Comparison of ENCODE assay signal across 17 mouse cellular contexts in genomic region chr1:60623440-60624016, GRCm38 (mm10). TPM values are rescaled to one million over a fixed set of nuclear protein-coding genes. Genes with fewer than 3 reads are reported as not detected.
A peak's percentile ranks its signal among the peaks of the same experiment; 100 is the strongest.
DNase-seq lines count a peak whose midpoint lies in the region; ATAC-seq and TF ChIP-seq lines count a peak whose summit lies in the region.
"Had no signal": no experiment of that assay in that cellular context is flagged by ENCODE, and none has a peak within 500 bp of the region (broad histone marks: within the 10 kb centered on the region; RNA-seq: fewer than 3 reads in every experiment).

No protein-coding gene starts in this region.

- no peak for ATAC-seq in liver, postnatal 0 days
- no peak for ATAC-seq in liver, embryonic 12.5 days
- ATAC-seq: forebrain, embryonic 15.5 days; hindbrain, embryonic 16.5 days had no signal

- no peak overlapping the region for H3K4me2 ChIP-seq in liver, postnatal 0 days (ENCODE audit: low read depth, low read length)
- H3K4me2 ChIP-seq in liver, embryonic 12.5 days, result no peak overlapping the region
- H3K4me2 ChIP-seq: embryonic facial prominence, embryonic 12.5 days; forebrain, embryonic 15.5 days; heart, embryonic 13.5 days; hindbrain, embryonic 12.5 days had no signal

- H3K9ac ChIP-seq in liver, postnatal 0 days (replicated peaks), result no peak overlapping the region
- H3K9ac ChIP-seq in liver, embryonic 12.5 days, result no peak overlapping the region
- H3K9ac ChIP-seq: embryonic facial prominence, embryonic 12.5 days; forebrain, embryonic 15.5 days; heart, embryonic 13.5 days; hindbrain, embryonic 12.5 days had no signal

- TF ChIP-seq EP300 in liver, postnatal 0 days (IDR thresholded peaks at IDR 0.05; ENCODE audit: low read depth), result peak; percentile 57

- no peak overlapping the region for H3K27ac ChIP-seq in kidney, adult 2 months (ENCODE audit: insufficient read depth, low read depth, low read length)
- no peak overlapping the region for H3K27ac ChIP-seq in liver, postnatal 0 days (ENCODE audit: low read depth)
- no peak overlapping the region for H3K27ac ChIP-seq in liver, embryonic 12.5 days
- H3K27ac ChIP-seq: embryonic facial prominence, embryonic 12.5 days; forebrain, embryonic 15.5 days; heart, embryonic 13.5 days; hindbrain, embryonic 12.5 days had no signal

- no peaks in the 10 kb centered on the region for H3K36me3 ChIP-seq in kidney, adult 2 months (ENCODE audit: control insufficient read depth, insufficient read depth, low read length)
- H3K36me3 ChIP-seq in liver, postnatal 0 days (replicated peaks; ENCODE audit: insufficient read depth, low read length), result no peaks in the 10 kb centered on the region
- H3K36me3 ChIP-seq in liver, embryonic 12.5 days, result no peaks in the 10 kb centered on the region
- H3K36me3 ChIP-seq: embryonic facial prominence, embryonic 12.5 days; forebrain, embryonic 15.5 days; heart, embryonic 13.5 days; hindbrain, embryonic 12.5 days had no signal

- 83% methylated on average over 3 of the region's 3 CpGs for WGBS in kidney, adult 2 months
- WGBS in liver, postnatal 0 days (ENCODE audit: insufficient replicate concordance), result 72% methylated on average over 3 of the region's 3 CpGs
- WGBS in liver, embryonic 12.5 days (ENCODE audit: insufficient replicate concordance), result 60% methylated on average over 3 of the region's 3 CpGs

- DNase-seq in kidney, adult 2 months, result peak; percentile 59
- DNase-seq in kidney, adult 18-20 months, result no peak
- DNase-seq in liver, postnatal 0 days, result no peak
- DNase-seq in ovary, adult 18-20 months (ENCODE audit: low spot score), result peak; percentile 31
- no peak for DNase-seq in ovary, postnatal 36 days (ENCODE audit: low spot score)
- no peak for DNase-seq in gastrocnemius, postnatal 36 days
- DNase-seq: adrenal gland, postnatal 10 days; cerebellum, adult 11-12 months; cerebellum, adult 9-10 months; cerebellum, postnatal 25 days; heart, postnatal 36 days had no signal

- intact Hi-C loops in gastrocnemius, postnatal 36 days (cut with DNase I), result no loop called here

- no peaks in the 10 kb centered on the region for H3K9me3 ChIP-seq in liver, postnatal 0 days (ENCODE audit: low read length)
- H3K9me3 ChIP-seq in liver, embryonic 12.5 days (replicated peaks), result no peaks in the 10 kb centered on the region
- H3K9me3 ChIP-seq: embryonic facial prominence, embryonic 12.5 days; forebrain, embryonic 15.5 days; heart, embryonic 13.5 days; hindbrain, embryonic 12.5 days had no signal

- no peak overlapping the region for H3K4me3 ChIP-seq in kidney, adult 2 months (ENCODE audit: insufficient read depth, low read depth, low read length)
- no peak overlapping the region for H3K4me3 ChIP-seq in liver, postnatal 0 days (ENCODE audit: low read depth, low read length)
- H3K4me3 ChIP-seq in liver, embryonic 12.5 days, result no peak overlapping the region
- H3K4me3 ChIP-seq: embryonic facial prominence, embryonic 12.5 days; forebrain, embryonic 15.5 days; heart, embryonic 13.5 days; hindbrain, embryonic 12.5 days had no signal

- H3K27me3 ChIP-seq in kidney, adult 2 months (replicated peaks; ENCODE audit: control insufficient read depth, insufficient read depth, low read length), result no peaks in the 10 kb centered on the region
- no peaks in the 10 kb centered on the region for H3K27me3 ChIP-seq in liver, postnatal 0 days (ENCODE audit: insufficient read depth, low read length)
- no peaks in the 10 kb centered on the region for H3K27me3 ChIP-seq in liver, embryonic 12.5 days (replicated peaks)
- H3K27me3 ChIP-seq: embryonic facial prominence, embryonic 12.5 days; forebrain, embryonic 15.5 days; heart, embryonic 13.5 days; hindbrain, embryonic 12.5 days had no signal

- no peak for TF ChIP-seq POLR2A in kidney, adult 2 months (IDR thresholded peaks at IDR 0.05; ENCODE audit: low read depth, low read length)

- H3K4me1 ChIP-seq in kidney, adult 2 months (ENCODE audit: control insufficient read depth, insufficient read depth, low read length), result no peaks in the 10 kb centered on the region
- H3K4me1 ChIP-seq in liver, postnatal 0 days (ENCODE audit: insufficient read depth), result no peaks in the 10 kb centered on the region; the same call in none of the 2 replicates
- peaks cover 16% of the 10 kb centered on the region for H3K4me1 ChIP-seq in liver, embryonic 12.5 days
- H3K4me1 ChIP-seq: embryonic facial prominence, embryonic 12.5 days had no signal

- no peak for TF ChIP-seq CTCF in kidney, adult 2 months (conservative IDR thresholded peaks at IDR 0.05; ENCODE audit: insufficient read depth, insufficient read length, low read depth, low read length)
- TF ChIP-seq CTCF in liver, postnatal 0 days (IDR thresholded peaks at IDR 0.05; ENCODE audit: low read depth), result no peak

RNA-seq across cellular contexts. Expression of gene Raph1, which starts 56.6 kb away (rescaled TPM):
- polyA plus RNA-seq in kidney, adult 2 months (2012; rRNA removed), result 5.0 and 5.7 TPM in 2 replicates
- 14.6 and 16.9 TPM in 2 replicates for polyA plus RNA-seq in liver, postnatal 0 days (2015; fragmentation: Nextera tagmentation; extraction: Ambion mirVana)
- polyA plus RNA-seq in liver, embryonic 12.5 days (2016; fragmentation: Nextera tagmentation; extraction: Ambion mirVana), result 50.7 and 51.3 TPM in 2 replicates
- 10 to 100 TPM; 17.1 to 21.1 TPM for total RNA-seq in gastrocnemius, postnatal 36 days (2021)

Comparison
In these comparisons a context has a peak if more than half of its experiments do, and no peak if none do; other contexts are left out.
1. DNase-seq: peak in kidney, adult 2 months (single experiment) and ovary, adult 18-20 months (single experiment); none in kidney, adult 18-20 months (single experiment), liver, postnatal 0 days (single experiment), ovary, postnatal 36 days (single experiment) and gastrocnemius, postnatal 36 days (0 of 2).